Mouse (Mus musculus) embryo, embryonic 11.5 days (tissue): Measurements from ENCODE around the gene Mylk3.

ENCODE experiments used
- DNase-seq: peaks from one replicate; pipeline ENCODE4 v3.0.0-alpha.2; 2012; ENCODE audit warnings: low read depth, low spot score

The Mylk3 gene

DNA sequence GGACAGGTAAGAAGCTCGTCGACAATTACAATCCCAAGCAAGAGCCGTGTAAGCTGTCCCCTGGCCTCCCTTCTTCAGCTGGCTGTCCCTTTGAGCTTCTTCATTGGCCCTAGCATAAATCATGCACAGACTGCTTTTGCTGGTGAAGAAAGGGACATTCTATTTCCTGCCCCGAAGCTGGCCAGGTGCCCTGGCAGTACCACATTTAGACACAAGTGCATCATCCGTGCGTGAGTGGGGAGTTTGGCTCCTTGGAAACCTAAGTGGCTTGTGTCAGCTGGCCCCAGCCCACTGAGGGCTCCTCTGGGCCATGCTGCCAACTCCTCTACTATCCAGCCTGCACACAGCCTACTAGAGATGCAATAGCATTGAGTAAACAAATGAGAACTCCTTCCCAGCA lies at the start of gene Mylk3:
Gene Mylk3, minus strand, starts transcription at position 141 of the 400 bp plus-strand sequence.
- no peak for DNase-seq

DNA sequence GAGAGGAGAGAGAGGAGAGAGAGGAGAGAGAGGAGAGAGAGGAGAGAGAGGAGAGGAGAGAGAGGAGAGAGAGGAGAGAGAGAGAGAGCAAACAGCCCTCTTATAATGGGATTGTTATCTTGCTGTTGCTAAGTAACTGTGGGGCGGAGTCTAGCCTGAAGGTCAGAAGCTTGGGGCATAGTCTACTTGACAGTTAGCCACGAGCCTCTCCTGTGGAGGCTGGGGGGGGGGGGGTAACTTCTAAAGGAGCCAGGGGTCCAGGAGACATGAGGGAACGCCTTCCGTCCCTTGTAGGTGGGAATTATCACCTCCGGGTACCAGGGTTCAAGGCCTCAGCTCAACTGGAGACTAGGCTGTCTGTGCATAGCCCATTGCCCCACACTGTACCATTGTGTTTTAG lies 49.6 kb upstream of the Mylk3 start:
- no peak for DNase-seq

DNA sequence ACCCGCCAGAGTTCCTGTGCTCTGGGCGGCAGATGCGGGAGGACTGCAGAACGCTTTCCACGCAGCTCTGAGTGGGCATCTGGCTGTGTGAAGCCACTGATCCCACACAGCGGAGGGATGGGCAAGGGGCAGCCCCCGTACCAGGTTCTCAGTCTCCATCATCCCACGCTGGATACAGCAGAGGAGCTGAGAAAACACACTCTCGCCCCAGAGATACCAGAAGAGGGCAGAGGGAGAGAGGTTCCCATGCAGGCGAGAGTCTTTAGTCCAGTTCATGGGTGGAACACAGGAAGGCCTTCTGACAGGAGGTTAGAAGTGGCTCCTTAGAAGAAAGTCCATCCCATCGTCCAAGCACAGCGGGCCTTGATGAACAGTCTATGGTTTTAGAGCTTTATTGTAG lies 48.7 kb upstream of the Mylk3 start:
- no peak for DNase-seq

DNA sequence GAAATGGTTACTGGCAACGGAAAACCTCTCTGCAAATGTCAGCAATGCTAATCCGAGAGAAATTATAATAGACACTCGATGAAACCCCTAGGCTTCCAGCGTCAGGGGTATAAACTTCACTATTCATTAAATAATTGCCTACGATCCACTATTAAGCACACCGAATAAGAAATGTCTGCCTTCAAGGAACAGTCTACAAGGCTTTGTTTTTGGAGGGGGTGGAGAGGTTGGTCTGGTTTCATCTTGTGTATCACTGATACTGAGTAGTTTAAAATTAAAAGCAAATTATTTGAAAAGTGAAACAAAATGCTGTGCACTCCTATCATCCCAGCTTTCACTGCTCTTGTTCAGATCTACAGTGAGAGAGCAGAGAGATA lies 46.9 kb upstream of the Mylk3 start:
- no peak for DNase-seq

DNA sequence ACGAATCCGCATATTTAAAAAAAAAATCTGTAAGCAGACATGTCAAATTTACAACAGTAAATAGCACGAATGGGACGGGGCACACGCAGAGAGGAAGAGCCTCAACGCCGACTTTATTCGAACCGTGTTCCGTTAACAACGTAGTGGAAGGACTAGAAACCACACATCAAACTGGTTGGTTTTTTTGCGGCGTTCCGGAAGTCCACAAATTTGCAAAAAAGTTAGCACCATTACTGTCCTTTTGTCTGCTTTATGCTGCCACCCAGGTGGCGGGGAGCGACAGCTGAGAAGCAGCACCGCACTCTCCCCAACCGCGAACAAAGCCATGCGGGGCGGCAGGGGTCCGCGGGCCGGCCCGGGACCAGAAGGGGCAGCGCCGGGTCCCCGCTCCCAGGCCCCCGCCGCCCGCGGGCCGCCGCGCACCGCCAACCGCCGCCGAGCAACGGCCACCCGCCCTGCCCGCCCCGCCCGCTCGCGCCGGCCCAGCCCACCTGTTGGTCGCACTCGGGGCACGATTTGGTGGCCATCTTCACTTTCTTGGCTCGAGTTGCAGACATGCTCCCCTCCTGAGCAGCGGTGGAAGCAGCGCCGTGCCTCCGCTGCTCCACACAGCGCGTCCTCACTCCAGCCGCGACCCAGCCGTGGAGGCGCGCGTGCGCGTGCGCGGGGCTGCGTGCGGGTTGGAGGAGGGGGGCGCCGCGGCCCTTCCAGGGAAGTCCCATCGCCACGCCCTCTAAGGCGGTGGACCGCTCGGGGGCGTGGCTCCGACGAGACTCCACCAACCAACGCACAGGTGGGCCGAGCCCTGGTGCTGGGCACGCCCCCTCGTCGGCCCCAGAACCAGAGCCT lies 46.2 kb upstream of the Mylk3 start, which contains the start of gene 4921524J17Rik:
Gene 4921524J17Rik, minus strand, starts transcription at position 666 of the 849 bp plus-strand sequence.
- DNase-seq, result peak; percentile 97

DNA sequence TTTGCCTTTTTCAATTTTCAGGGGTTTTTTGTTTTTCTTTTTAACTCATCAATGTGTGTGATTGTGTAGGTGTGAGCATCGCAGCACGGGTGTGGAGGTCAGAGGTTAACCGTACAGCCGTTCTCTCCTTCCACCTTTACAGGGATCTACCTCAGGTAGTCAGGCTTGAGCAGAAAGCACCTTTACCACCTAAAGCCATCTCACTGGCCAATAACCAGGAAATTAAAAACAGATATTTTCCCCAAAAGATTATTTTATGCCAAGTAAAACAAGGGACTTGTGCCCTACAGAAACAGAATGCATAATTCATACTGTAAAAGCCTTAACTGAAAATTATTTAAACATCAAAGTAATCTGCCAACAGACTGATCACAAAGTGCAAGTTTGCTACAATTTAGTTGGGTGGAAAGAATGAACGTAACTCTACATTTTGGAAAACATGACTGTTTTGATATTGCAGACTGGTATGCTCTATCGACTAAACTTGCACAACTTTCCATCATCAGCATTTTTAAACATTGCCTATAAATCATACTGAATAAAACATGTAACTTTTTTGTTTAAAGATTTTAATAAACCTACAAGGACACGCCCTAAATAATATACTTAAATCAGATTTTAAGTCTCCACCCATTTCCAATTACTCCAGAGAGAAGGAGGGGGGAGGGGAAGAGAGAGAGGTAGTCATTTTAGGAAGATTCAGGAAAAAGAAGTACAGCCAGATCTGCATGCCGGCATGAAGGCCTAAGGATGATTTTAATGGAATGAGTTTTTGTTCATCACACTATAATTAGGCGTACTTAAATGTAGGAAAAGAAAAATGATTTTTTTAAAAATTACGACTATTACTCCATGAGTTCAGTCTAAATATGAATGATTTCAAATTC lies 45.4 kb upstream of the Mylk3 start:
- DNase-seq, result no peak

DNA sequence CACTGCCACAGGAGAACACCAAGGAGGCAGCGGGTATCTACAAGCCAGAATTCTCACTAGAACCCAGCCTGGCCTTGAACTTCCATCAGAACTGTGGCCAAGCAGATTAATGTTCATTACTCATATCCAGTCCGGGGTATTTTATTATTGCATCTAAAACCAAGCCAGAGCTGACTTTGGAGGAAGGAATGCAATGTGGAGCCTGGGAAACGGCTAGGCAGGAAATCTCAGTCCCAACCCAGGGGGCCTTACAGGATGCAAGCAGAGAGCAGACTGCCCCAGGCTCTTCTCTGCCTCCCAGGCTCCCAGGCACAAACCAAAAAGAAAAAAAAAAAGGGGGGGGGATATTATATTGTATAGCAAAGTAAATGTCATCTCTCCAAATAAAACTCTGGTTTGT lies 44.7 kb upstream of the Mylk3 start:
- DNase-seq, result no peak

- no peak for DNase-seq
Measured at GRCm38 (mm10) chr8:85429219-85429618, 43.1 kb upstream of the Mylk3 start.

- no peak for DNase-seq
Measured at GRCm38 (mm10) chr8:85427026-85427425, 40.9 kb upstream of the Mylk3 start.

GRCm38 (mm10) chr8:85421329-85421728 lies 35.2 kb upstream of the Mylk3 start:
- no peak for DNase-seq

GRCm38 (mm10) chr8:85408526-85408925 lies 22.4 kb upstream of the Mylk3 start:
- DNase-seq, result no peak

- peak; percentile 34 for DNase-seq
Measured at GRCm38 (mm10) chr8:85408053-85408505, 21.9 kb upstream of the Mylk3 start.

- no peak for DNase-seq
Measured at GRCm38 (mm10) chr8:85405961-85406360, 19.8 kb upstream of the Mylk3 start.

DNA sequence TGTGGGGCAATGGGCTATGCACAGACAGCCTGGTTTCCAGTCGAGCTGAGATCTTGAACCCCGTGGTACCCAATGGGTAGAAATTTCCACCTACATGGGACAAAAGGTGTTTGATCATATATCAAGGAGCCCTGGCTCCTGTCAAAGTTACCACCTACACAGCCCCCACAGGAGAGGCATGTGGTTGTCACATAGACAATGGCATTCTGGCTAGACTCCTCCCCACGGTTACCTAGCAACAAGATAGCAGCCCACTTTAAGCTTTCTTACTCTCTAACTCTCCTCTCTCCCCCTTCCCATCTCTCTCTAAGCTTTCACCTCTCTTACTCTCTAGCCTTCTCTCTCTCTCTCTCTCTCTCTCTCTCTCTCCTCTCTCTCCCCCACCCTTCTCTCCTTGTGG lies 19.3 kb upstream of the Mylk3 start:
- no peak for DNase-seq

- DNase-seq, result no peak
Measured at GRCm38 (mm10) chr8:85398548-85398947, 12.4 kb upstream of the Mylk3 start.

DNA sequence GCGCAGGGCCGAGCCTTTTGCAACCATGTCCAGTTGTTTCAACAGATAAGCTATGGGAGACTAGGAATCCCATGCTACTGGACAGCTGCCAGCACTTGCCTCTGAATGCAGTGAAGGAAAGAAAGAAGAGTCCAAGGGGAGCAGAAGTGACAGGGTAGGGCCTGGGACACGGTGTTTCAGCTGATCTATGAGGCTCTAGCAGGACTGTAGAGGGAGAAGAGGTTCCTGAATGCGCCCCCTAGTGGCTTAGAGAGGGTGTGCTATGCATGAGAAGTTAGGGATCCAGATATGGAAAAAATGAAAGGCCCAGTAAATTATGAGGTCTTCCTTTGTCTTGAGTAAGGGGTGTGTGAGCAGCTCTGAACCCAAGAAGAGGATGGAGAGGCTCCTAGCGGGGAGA lies 11.4 kb upstream of the Mylk3 start:
- no peak for DNase-seq

DNA sequence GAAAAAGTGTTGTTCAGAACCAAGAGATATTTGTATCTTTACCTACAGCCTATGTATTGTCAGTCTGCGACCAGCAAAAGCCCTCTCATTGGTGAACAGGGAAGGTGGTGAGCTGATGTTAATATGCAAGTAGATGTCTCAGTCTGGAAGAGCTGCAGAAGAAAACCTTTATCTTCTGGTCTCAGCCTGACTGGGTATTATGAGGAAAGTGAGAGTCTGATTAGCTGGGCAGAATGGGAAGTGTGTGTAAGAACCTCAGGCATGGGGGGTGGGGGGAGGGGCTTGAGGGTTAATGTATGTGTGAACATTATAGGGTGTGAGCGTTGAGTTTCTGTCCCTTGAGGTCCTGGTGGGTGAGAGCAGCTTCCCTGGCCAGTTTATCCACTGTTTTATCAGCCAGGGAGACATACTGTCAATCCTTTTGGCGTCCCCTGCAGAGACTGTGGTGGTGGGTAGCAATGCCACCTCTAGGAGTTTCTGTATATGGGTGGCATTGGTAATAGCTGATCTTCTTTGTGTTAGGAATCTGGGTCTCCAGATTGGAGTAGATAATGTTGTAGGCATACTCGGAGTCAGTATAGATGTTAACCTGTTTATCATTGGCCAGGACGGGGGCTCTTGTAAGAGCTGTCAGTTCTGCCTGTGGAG lies 10.4 kb upstream of the Mylk3 start:
- no peak for DNase-seq

DNA sequence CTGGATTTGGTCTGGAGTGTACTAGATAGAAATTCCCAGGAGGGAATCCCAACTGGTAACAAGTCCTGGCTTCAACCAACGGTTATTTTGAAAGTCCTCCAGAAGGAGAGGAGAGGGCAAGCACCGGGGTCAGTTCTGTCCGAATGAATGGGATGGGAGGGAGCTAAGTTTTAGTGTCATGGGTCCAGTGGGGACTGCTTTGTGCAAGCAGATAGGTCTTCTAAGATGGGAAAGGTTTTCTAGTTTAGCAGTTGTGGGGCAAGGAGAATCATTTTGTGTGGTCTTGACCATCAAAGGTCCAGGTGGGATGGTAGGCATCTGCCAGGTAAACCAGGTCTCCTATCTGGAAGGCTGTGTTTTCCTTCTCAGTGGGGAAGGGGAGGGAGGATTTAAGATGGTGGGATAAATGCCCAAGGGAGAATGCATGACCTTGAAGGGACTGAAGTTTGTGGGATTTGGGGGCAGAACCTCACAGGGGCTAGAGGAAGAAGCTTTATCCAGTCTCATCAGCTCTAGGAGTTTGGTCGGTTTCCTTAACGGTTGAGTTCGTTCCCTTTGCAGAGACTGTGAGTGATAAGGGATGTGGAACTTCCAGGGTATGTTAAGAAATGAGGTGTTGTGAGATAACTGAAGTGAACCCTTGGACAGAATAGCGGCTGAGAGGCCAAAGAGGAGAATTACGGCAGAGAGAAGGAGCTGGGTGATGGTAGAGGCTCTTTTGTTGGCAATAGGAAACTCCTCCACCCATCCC lies 9.7 kb upstream of the Mylk3 start:
- no peak for DNase-seq

DNA sequence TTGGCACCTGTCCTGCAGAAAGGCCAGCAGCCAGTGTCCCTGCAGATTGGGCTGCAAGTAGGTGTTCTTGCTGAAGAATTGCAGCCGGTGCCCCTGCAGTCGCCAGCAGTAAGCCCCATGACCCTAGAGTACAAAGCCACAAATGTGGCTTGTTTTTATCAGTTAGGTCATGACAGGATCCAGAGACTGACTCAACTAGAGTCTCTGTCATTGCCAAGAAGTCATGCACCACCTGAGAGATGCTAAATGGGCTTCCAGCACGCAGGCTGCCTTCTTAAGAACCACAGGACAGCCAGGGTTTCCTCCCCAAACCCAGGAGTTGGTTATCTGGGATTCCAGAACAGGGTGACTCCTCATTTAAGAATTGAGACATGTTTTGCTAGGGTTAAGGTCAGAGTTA lies 8.9 kb upstream of the Mylk3 start:
- DNase-seq, result no peak

DNA sequence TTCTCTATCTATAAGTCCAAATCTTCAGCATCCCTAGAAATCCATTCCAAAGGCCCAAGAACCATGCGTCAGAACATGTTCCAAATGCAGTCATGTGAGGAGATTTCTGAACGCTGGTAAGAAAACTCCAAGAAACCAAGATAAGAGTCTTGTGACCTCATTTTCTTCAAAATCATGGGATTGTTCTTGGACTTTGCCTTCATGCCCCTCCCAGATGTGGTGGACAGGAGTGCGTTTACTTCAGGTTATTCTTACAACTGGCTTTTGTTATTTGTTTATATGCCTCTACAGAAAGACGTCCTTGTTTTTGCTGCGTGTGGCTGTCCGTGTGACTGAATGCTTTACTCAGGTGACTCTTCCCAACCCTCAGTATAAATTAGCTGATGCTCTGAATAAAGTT lies 7.1 kb upstream of the Mylk3 start:
- no peak for DNase-seq

DNA sequence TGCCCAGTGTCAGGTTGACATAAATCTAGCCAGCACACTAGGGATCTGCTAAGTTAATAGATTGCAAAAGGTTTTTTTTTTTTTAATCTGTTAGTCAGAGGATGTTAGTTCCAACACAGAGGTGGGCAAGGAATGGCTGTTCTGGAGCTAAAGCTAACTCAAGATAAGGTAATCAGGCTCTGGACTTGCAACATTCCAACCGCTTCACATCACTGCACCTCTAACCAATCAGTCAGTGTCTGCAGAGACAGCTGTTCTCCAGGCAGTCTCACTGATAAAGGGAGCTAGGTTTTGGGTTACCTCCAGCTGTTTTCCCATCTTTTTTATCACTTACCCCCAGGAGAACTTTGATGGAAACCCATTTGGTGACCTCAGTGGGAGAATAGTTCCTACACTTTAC lies 5.3 kb upstream of the Mylk3 start:
- DNase-seq, result no peak
